Mouse (Mus musculus): ENCODE data around the gene Bbs9. TPM values are rescaled to one million over a fixed set of nuclear protein-coding genes. Genes with fewer than 3 reads are reported as not detected.

The Bbs9 gene
- total RNA-seq, 2 experiments from 2014 or later: 8.2 to 9.4 TPM

DNA sequence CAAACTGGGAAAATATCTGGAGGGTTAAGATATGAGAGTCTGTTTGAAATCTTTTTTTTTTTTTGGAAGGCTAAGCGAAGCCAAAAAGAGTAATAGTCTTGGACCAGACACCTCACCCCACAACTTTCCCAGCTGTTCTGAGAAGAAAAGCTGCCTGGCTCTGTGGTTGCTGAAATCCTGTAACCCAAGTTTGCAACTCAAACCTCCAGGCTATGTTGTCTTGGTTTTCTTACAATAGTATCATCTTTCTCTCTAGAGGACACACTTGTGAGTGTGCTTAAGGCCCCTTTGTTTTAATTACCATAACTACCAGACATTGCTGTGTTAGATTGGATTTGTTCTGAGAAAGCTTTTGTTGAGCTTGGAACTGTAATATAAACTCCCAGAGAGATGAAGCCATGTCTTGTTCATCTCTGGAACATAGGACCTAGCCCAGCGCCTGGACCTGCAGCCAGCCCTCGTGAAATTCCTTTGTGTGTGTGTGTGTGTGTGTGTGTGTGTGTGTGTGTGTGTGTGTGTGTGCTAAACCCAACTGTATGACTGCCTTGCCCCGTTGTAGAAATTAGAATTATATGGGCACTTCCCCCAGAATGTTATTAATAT, 290.2 kb downstream of the Bbs9 start:
- DNase-seq: peak; percentile 22
- intact Hi-C loops (cut with DNase I; ENCODE audit: low total_unique reads): no loop called here

DNA sequence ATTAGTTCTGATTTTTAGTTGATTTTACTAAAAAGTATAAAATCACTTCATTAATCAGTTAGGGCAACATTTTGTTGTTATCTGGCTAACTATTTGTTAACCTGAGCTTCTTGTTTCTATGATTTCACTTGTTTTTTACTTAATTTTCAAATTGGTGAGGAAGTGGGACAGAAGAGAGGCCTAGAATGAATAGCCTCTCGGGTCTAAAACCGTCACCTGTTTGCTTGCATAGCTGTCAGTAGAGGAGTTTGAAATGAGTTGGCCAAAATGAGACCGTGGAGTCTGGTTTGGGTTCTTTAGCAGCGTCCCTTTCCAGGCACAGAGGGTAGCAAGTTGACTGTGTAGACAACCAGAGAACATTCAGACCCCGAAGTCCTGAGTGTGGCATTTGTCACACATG, 291.6 kb downstream of the Bbs9 start:
- no peak for DNase-seq
- intact Hi-C loops (cut with DNase I; ENCODE audit: low total_unique reads): no loop called here

GRCm38 (mm10) chr9:22767860-22768259, 292.3 kb downstream of the Bbs9 start:
- no peak for DNase-seq
- intact Hi-C loops (cut with DNase I; ENCODE audit: low total_unique reads): no loop called here

DNA sequence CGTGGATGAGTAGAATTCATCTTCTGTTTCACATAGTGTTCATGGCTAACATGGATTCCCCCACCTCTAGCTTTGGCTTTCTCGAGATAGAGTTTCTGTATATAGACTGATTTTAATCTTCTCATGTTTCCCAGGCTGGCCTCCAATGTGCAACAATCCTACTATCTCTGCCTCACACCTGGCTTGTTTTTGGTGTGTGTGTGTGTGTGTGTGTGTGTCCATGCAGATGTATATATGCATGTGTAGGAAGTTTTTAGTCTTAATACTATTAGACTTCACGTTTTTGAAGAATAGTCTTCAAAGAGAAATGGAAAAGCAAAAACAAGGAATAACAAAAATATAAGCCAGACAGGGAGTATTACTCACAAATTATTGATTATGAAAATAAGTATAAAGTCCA, 296.3 kb downstream of the Bbs9 start:
- intact Hi-C loops (cut with DNase I; ENCODE audit: low total_unique reads): no loop called here
- DNase-seq: no peak

DNA sequence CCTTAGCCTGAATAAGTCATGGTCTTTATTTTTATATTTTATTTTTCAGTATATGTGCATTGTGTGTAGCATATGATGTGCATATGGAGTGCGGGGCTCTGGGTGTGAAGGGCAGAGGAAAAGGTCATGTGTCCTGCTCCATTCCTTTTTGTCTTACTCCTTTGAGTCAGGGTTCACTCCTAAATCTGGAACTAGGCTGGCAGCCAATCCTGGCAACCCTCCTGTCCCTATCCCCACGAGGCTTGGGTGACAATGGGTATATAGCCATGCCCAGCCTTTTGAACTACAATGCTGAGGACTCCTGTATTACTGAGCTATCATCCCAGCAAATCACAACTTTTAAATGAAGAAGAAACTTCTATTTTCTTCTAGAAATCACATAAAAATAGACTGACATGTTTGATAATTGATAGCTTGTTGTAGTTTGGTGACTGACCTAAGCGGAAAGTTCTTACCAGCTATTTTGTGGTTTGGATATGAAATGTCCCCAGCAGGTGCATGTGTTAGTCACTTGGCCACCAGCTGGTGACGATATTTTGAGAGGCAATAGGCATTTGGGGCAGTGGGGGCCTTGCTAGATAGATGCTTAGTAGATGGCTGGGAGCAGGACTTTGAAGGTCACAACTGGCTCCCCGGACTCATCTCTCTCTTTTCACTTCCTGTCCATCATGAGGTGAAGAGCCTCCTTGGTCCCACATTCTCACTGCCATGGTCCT, 300.9 kb downstream of the Bbs9 start:
- DNase-seq: no peak
- intact Hi-C loops (cut with DNase I; ENCODE audit: low total_unique reads): no loop called here

- intact Hi-C loops (cut with DNase I; ENCODE audit: low total_unique reads): no loop called here
- DNase-seq: no peak
These were observed 301.9 kb downstream of the Bbs9 start for GRCm38 (mm10) chr9:22777425-22777824.

- intact Hi-C loops (cut with DNase I; ENCODE audit: low total_unique reads): no loop called here
- no peak for DNase-seq
These were observed 304.1 kb downstream of the Bbs9 start for GRCm38 (mm10) chr9:22779631-22780030.

DNA sequence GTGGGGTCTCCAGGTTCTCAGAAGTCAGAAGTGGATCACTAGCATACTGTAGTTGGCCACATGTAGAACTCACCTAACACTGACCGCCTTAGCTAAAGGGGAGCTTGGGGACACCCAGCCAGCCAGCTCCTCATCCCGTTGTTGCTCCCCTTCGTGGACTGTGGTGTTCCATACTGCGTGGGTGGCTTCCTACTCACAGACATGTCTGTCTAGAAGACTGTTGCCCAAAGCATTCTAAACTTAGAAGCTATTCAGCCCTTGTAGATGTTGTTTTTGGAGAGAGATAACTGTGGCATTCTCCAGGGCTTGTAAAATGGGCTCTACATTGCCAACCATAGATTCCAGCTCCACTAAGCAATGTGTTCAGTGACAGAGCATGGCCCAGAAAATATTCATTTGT, 310.5 kb downstream of the Bbs9 start:
- intact Hi-C loops (cut with DNase I; ENCODE audit: low total_unique reads): no loop called here
- DNase-seq: no peak

- intact Hi-C loops (cut with DNase I; ENCODE audit: low total_unique reads): no loop called here
- DNase-seq: no peak
These were observed 312.9 kb downstream of the Bbs9 start for GRCm38 (mm10) chr9:22788423-22788822.

GRCm38 (mm10) chr9:22788850-22789249, 313.3 kb downstream of the Bbs9 start:
- no peak for DNase-seq
- intact Hi-C loops (cut with DNase I; ENCODE audit: low total_unique reads): no loop called here

GRCm38 (mm10) chr9:22789380-22790168, 314.1 kb downstream of the Bbs9 start:
- DNase-seq: no peak
- intact Hi-C loops (cut with DNase I; ENCODE audit: low total_unique reads): no loop called here

- intact Hi-C loops (cut with DNase I; ENCODE audit: low total_unique reads): no loop called here
- DNase-seq: no peak
These were observed 315.7 kb downstream of the Bbs9 start for GRCm38 (mm10) chr9:22791208-22791607.

DNA sequence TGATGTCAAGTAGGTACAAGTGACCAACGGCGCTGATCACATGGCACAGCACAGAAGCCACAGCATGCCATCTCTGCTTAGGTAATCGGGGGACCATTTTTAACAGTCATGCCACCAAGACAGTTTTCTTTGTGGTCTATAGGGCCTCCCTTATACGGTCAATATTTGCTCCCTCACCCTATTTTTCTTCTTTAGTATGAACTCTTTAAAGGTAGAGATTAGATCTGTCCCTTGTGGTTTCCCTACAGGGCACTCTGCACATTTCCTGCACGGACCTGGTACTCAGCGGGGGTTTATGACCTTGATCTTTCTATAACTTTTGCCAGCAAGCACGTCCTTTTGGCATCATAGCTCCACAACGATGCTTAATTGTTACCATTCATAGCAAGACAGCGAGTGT, 316.2 kb downstream of the Bbs9 start:
- no peak for DNase-seq
- intact Hi-C loops (cut with DNase I; ENCODE audit: low total_unique reads): no loop called here

DNA sequence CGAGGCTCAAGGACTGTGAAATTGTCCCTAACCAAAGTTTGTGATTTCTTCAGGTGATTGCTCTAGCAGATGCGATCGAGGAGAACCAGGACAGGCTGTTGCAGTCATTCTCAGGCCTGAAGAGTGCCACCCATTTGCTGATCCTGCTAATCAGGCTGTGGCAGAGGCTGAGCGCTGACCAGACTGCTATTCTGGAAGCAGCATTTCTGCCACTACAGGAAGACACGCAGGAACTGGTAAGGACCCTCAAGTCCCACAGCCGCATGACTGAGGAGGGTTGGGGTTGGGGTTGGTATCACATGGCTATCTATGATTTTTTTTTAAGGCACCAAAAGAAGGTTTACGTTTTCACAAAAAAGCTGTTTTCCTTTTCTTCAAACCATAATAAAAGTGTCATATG, 318.2 kb downstream of the Bbs9 start:
- intact Hi-C loops (cut with DNase I; ENCODE audit: low total_unique reads): no loop called here
- DNase-seq: no peak

DNA sequence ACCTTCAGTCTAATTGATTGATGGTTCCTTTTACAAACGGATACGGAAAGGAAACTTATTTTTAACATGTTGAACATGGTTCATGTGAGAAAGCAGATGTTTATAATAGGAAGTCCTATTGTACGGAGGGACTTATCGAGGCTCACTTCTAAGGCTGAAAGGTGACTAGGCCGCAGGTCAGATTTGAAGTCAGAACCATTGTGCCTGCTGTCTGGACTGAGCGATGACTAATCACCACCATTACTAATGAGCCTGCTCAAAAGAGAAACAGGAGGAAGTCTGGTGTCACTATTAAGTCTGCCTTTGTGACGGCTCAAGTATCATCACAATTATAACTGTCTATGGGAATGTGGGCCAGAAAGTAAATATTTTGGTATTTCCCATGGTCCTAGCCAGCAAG, 325.2 kb downstream of the Bbs9 start:
- intact Hi-C loops (cut with DNase I; ENCODE audit: low total_unique reads): no loop called here
- DNase-seq: no peak

DNA sequence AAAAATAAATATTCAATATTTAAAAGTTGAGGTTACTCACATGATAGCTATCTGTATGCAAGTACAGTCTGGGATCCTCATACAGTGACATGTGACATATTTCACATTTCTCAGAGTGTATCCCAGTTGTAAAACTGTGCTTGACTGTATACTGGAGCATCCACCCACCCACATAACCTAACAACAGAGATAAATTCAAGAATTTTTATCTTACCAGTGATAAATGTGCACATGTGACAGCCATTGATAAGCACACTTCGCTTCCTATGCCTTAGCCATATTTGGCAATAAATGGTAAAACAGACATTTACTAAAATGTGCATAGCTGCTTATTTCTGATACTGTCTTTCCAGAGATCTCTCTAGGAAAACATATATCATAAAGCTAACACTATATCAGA, 330.5 kb downstream of the Bbs9 start:
- intact Hi-C loops (cut with DNase I; ENCODE audit: low total_unique reads): no loop called here
- DNase-seq: no peak

DNA sequence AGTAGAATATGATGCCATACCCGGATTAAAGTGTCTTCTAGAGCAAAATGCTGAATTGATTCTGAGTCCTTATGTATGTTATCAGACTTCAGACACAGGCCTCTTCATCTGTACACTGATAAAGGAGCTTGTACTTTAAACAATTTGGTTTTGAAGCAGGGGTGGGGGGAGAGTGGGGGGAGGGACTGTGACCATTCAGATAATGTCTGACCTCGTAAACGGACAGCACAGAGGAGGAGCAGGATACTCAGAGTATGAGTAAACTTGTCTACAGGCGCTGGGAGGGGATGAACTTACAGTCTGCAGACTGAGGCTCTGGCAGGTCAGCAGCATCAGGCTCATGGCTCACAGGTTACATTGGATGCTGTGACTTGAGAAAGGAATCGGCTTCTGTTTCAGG, 331.0 kb downstream of the Bbs9 start:
- intact Hi-C loops (cut with DNase I; ENCODE audit: low total_unique reads): no loop called here
- no peak for DNase-seq

- DNase-seq: no peak
- intact Hi-C loops (cut with DNase I; ENCODE audit: low total_unique reads): no loop called here
These were observed 332.2 kb downstream of the Bbs9 start for GRCm38 (mm10) chr9:22807693-22808092.

DNA sequence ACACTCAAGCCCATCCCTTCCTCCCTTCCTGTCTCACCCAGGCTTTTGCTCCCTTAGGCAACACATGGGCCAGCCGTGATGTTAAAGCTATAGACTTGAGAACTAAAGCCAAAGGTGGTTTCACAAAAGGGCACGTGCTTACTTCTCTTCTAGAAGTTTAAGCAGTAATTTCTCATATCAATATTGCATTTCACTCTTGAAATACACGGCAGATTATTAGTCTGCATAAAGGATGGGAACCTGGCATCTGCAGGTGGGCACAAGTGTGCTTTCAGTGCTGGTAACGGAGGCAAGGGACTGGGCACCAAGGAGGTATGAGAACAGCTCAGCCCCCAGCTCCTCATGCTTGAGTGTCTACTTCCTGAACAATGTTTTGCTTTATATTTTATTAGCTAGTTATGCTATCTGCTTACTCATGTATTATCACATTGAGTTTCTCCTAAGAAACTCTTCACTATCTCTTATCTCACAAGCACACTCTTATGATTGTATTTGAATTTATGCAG, 334.2 kb downstream of the Bbs9 start:
- intact Hi-C loops (cut with DNase I; ENCODE audit: low total_unique reads): no loop called here

DNA sequence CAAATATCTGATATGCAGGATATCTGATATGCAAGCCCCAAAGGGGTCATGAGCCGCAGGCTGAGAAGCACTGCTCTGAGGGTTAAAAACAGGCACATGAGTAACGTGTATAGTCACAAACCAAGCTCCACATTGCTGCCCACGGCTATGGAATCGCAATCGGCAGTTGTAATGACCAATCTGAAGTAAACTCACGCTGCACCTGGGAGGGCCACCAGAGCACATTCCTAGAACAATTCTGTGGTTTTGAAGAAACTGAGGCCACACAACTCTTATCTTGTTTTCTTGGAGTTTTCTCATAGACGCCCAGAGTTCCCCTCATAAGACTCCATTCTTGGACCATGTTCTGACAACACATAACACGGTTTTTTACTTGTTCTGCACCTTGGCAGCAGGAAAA, 334.9 kb downstream of the Bbs9 start:
- DNase-seq: no peak
- intact Hi-C loops (cut with DNase I; ENCODE audit: low total_unique reads): no loop called here

More for the DNA sequence above, 334.2 kb downstream of the Bbs9 start:
- no peak for DNase-seq

DNA sequence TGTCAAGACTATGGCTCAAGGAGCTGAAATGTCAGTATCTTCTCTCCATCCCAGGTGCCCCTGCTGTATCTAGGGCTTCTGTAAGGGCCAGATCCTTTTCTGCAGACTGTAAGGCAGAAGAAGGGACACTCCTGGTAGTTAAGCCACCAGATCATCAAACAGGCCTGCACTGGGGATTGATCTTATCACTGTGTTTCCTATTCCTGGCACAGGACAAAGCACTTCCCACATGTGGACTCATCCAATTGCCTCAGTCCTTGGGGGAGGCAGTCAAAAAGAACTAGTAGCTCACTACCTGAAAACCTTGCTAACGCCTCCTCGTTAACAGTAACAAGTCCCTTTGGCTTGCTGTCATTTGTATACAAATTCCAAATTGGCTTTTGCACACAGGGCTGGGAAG, 336.4 kb downstream of the Bbs9 start:
- intact Hi-C loops (cut with DNase I; ENCODE audit: low total_unique reads): no loop called here
- no peak for DNase-seq
